Mouse (Mus musculus) frontal cortex, adult 2 months (tissue): ENCODE results near the gene Olfr71. TPM values are rescaled to one million over a fixed set of nuclear protein-coding genes. Genes with fewer than 3 reads are reported as not detected.

ENCODE experiments used
- DNase-seq, 2 experiments: peaks; one replicate each; pipeline ENCODE4 v3.0.0; 2022; ENCODE audit warnings: low spot score in 1 of 2; ENCODE audit errors: extremely low spot score in 1 of 2
- polyA plus RNA-seq: library from polyadenylated mRNA; depleted of rRNA; stranded (reverse); fragments of >200 nt; gene quantifications from 2 replicates; pipeline ENCODE4 v1.2.3, GENCODE M21; 2012

Gene Olfr71
- polyA plus RNA-seq, 1 experiment = not detected

DNA sequence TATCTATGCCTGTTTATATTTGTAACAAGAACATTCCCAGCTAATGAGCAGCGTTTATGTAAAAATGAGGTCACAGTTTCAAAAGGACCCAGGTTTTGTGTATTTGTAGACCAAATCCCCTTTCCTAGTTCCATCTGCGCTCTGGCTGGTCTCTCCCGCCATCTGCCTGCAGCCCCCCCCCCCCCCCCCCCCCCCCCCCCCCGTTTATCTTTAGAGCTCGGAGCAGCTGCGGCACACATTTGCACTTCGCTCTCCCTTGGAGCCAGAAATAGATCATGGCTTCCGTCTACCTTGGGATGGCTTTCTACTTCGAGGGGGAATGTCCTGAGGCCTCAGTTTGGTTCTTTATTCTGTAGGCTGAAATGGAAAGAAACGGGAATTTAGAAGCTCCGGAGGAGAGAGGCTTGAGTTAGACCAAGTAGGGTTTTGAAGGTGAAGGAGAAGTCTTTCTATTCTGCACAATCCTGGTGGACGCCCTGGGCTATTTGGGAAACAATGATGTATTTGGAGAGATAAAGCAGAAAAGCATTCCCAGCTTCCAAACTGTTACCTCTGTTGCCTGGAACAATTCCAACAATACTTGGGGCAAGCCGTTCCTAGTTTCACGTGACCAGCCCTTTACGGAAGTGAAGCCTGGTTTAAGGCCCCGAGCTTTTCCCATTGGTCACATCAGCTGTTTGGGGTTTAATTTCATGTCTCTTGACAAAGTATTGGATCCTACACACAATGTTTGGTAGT, 10.6 kb upstream of the Olfr71 start:
- no peak for DNase-seq

DNA sequence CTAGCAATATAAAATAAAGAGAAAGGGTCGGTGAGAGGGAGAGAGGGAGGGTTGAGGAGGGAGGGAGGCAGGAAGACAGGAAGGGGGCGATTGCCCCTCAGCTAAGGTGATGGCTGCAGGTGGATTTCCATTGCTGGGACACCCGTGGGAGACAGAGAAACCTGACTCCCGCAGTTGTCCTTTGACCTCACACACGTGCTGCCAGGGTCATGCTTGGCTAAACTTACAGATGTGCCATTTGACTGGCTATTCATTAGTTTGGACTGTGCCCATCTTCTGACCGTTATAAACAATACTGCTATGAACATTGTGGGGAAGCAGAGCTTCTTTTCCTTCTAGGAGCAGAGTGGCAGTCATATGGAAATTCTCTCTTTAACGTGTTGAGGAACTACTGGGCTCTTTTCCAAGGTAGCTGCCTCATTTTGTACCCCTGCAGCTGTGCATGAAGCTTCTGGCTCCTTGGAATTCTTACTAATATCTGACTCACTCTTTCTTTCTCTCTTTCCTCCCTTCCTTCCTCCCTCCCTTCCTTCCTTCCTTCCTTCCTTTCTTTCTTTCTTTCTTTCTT, 3.7 kb upstream of the Olfr71 start:
- DNase-seq = peak in 1 of 2 experiments; percentile 67

DNA sequence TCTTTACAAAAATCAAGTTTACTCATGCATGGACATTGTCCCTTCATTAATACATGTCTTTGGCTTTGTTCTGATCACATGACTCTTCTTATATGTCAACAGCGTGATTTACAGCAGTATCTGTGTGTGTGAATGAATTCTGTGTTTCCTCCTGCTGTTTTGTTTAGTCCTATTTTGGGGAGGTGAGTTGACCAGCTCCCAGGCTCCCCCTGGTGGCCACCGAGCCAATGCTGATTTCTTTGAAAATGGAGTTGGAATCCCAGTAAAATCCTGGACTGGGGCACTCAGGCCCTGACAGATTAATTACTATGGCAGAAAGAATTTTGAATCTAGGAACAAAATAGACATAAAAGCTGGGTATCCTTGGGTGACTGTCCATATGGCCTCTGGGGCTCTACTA, 1.8 kb upstream of the Olfr71 start:
- DNase-seq = peak in 1 of 2 experiments; percentile 89

DNA sequence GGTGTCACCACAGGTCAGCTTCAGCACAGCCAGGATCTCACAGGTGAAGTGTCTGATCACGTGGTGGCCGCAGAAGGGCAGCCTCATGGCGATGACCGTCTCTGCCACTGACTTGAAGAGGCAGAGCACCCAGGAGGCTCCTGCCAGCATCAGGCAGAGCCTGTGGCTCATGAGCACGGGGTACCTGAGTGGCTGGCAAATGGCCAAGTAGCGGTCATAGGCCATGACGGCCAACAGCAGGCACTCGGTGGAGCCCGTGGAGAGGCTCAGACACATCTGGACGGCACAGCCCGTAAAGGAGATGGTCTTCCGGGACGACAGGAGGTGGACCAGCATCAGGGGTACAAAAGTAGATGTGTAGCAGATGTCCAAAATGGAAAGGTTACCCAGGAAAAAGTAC, 4.1 kb downstream of the Olfr71 start:
- DNase-seq = no peak

DNA sequence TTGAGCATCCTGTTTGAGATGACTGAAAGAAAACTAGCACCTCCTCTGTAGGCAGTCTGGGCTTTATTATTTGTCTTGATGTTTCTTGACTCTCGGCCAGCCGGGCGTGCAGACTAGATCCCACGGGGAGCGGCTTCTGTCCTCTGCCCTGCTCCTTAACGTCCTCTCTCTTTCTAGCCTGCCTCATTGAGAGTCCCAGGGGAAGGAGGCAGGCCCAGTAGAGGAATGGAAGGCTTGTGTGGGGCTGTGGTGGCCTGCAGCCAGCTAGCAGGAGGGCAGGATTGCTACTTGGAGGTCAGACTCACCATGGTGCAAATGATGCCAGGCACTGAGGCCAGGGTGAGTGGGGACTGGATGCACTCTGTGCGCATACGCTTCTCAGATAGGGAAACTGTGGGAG, 6.2 kb downstream of the Olfr71 start:
- DNase-seq = no peak

DNA sequence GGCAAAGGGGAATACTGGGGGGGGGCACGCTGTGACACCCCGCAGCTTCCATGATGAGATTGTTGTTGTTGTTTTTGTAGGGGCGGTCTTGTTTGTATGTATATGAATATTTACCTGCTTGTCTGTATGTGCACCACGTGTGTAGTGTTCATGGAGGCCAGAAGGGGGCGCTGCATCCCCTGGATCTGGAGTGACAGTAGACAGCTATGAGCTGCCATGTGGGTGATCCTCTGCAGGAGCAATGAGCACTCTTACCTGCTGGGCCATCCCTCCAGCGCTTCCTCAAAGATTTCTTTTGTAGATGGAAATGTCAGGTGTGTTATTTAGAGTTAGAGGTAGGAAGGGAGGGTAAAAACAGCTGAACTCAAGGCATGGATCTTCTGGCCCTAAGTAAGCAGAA, 6.6 kb downstream of the Olfr71 start:
- no peak for DNase-seq

DNA sequence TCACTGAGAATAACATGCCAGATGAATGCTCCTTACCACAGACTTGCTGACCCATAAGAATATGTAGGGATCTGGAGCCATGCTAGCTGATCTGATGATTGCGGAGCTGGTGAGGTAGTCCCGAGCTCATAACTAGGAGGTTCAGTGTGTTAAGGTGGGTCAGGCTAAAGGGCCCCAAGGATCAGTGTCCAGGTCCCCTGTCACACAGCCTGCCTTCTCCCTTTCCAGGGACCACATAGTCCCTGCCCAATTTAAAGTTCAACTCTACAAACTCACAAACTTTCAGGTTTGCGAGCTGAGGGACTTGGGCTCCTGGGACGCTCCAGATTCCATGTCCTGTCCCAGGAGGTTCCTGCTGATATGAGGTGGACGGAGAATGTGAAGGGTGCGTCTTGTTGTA, 9.3 kb downstream of the Olfr71 start, which contains the start of gene Olfr70:
TSS of gene Olfr70 (minus strand) at position 101 of the 400 bp plus-strand sequence.
- DNase-seq = no peak

DNA sequence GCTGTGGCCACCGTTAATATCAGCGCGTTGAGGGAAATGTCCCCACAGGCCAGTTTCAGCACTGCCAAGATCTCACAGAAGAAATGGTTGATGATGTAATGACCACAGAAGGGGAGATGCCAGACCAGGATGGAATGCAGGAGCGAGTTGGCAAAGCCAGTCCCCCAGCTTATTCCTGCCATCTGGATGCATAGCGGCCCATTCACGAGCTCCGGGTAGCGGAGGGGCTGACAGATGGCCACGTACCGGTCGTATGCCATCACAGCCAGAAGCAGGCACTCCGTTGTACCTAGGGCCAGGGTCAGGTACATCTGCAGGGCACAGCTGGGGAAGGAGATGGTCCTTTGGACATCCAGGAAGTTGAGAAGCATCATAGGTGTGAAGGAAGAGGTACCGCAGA, 13.5 kb downstream of the Olfr71 start:
- no peak for DNase-seq

DNA sequence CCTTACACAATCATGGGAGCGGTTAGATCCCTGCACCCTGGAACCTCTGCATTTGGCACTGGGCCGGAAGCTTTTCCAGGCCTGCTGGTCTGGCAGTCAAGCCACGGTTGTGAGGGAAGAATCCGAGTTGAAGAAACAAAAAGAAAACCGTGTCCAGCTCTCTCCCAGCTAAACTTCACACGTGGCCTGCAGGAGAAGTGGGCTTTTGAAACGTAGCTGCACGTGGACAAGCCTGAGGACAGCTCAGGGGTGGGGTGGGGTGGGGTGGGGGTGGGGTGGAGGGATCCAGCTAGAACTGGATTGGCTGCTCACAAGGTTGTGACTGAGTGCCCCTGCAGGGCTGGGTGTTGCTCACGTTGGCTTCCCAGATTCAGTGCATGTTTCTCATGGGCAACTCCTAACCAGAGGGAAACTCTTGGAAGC, 14.8 kb downstream of the Olfr71 start:
- DNase-seq = no peak

DNA sequence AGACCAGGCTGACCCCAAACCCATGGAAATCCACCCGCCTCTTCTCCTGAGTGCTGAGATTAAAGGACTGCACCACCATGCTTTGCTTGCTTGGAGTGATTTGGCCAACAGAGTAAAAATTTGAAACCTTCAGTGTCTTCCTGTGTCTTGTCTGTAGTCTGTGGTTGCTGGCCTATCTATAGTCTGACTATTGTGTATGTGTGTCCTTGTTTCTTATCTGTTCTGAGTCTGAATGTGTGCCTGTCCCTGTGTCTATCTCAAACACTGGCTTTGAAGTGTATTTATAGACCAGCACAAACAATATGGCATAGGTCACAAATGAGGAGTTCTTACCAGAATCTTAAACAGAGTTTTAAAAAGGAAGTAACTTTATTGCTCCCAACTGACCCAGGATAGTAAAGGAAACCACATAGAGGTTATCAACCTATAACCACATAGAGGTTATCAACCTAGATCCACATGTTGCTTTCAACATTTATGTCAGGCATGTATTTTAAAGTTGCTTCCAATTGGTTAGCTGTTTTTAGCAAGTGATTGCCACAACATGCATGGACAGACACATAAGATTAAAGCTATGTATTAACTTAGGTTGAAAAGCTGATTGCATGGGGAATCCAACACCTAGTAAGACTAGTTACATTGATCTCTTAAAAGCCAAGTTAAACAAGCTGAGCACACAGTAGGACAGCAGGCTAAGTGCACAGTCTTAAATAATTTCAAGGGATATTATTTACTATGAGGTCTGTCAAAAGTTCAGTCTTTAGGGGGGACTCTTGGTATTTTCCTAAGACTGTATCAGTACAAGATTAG, 15.4 kb downstream of the Olfr71 start:
- no peak for DNase-seq

DNA sequence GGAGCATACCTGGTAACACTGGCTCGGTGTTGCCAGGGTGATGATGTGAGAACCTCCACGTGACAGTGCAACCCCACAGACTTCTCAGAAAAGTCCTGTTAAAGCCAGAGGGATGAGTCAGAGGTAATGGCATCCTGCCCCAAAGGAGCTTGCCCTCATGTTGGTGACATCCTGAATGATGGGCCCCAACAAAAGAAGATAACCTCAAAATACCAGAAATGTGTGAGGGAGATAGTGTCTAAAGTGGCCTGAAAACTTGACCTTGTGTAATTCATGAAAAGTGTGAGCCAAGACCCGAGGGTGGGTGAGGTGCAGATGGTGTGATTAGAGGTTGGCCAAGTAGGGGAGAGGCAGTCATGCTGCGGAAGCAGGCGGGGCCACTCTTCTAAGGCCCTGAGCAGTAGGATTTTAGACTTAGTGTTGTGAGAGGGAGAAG, 16.2 kb downstream of the Olfr71 start:
- DNase-seq = no peak

DNA sequence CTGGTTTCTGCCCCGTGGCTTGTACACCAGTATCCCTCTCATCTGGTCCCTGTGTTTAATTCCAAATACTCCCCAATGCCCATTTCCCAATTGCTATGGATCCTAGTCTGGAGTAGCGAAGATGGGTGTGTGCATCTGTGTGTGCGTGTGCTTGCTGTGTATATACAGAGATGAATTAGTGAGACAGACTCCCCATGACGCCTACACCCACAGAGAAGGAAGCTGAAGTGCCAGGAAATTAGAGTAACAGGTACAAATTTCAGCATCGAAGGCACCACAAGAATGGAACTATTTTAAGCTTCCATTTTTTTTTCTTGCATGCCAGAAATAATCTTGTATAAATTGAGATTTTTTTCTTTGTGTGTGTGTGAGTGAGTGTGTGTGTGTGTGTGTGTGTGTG, 19.0 kb downstream of the Olfr71 start:
- DNase-seq = no peak

DNA sequence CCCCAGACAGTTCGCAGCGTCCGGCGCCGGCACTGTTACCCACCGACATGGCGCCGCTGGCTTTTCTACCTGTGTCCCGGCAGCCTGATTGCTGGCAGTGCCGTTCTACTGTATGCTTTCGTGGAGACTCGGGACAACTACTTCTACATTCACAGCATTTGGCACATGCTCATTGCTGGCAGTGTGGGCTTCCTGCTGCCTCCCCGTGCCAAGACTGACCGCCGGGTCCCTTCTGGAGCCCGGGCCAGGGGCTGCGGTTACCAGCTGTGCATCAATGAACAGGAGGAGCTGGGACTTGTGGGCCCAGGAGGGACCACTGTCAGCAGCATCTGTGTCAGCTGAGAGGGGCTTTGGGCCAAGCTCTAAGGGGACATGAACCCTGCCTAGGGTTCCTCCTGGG, 20.0 kb downstream of the Olfr71 start:
- no peak for DNase-seq

DNA sequence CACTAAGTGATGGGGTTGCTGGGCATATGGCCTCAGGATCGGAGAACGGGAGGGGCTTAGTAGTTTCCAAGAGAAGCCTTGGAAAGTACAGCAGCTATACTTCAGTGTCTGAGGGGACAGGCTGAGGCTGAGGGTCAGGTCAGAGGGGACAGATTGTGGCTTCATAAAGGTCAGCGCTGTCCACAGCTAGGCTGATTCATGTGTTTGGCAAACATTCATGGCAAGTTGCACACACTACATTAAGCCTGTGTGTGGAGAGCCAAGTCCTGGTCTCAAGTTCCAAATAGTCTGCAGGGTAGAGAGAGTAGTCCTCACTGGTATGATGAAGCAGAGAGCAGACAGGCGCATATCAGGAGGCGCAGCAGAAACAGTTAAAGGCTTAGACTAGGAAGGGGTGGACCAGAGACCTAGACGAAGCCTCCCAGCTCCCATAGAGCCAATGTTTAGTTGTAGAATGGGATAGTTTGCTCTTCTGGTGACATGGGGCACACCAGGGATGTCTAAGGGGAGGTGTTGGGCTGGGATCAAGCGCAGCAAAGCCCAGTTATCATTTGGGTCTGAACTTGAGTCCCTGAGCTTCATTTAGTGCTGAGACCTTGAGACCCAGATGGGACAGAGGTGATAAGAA, 30.5 kb downstream of the Olfr71 start:
- DNase-seq = no peak

DNA sequence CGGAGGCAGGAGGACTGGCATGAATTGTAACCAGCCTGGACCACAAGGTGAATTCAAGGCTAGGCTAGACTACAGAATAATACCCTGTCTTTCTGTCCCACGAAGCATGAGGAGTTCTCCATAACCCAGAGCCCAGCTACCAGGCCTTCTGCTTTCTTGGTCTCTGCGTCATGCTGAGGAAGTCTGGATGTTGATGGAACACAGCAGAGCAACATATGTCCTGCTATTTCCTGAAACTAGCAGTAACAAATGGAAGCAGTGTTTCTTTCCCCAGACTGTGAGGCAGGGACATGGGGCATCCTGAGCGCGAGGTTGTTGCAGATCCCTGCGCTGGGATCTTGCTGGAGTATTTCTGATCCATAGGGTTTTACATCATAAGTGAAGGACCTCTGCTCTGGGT, 31.5 kb downstream of the Olfr71 start:
- DNase-seq = no peak

DNA sequence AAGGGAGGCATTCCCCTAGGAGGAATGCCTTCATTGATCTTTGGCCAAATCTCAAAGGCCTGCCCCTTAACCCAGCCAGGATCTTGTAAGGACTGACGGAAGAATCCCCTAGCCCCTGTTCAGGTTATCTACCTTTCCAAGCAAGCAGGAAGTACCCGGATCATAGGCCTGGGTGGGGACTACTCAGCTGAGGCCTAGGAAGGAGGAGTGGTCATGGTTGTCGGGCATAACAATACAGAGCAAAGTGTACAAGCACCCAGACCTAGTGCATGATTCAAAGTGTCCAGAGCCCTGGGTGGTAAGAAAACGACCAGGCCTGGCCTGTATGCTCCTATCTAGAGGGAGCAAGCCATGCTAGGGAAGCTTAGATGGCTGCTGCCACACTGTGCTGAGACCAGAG, 34.4 kb downstream of the Olfr71 start:
- no peak for DNase-seq

DNA sequence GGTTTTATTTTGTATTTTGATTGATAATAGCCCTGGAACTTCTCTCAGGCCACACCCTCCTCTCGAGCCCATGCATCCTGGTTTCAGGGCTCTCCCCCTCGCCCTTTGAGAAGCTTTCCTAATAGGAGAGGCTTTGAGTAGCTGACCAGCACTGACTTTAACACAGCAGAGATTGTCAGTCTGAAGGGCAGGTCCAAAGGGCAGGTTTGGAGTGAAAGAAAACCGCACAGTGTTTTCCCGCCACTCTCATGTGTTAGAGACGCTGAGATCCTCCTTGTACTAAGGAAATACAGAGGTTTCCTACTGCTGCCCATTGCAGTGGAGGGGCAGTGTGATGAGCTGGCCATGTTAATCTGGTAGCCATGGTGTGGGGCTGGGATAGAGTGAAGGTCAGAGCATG, 35.1 kb downstream of the Olfr71 start:
- no peak for DNase-seq

DNA sequence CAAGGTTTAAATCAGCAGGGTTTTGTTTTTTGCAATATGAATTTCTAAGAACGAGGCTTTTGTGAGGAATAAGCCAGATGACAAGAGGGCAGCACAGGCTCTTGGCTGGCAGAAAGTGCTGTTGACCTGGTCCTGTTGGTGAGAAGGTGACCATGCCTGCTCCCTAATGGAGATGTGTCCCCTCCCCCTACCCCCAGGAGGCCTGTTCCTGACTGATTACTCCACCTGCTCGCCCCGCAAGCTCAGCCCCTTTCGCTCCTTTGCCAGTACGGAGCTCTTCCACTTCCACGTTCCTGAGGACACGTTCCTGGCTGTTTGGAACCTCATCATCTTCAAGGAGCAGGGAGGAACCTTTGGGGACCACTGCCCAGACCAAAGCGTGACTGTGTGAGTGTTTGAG, 36.4 kb downstream of the Olfr71 start:
- no peak for DNase-seq

DNA sequence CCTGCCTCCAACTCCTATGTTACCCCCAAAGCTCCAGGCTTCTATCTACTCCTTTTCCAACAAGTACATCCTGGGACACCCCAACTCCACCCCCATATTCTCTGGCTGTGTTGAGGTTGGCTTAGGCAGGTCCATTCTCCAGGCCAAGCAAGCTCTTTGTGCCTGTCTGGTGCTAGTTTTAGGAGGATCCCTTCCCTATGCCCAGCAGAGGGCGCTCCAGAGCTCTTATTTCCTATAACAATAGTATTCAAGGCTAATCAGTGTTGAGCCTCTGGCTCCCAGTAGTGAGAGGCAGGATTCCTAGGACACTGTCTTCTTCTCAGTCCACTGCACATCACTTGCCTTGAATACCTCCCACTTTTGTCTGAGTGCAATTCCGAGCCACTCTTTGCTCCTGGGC, 38.0 kb downstream of the Olfr71 start:
- peak; percentile 68 to 96 for DNase-seq

DNA sequence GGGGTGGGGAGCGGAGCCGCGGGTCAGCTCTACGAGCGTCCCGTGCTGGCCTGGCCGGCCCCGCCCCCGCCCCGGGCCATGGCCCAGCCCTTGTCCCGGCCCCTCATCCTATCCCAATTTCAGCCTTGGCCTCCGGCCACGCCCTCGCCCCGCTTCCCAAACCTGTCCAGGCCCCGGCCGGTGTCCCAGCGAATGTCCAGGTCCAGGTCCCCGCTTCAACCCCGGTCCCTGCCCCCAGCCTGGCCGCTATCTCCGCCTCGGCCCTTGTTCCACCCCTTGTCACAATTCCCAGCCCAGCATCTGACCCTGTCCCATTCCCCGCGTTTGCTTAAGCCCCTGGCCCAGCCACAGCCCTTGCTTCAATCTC, 40.6 kb downstream of the Olfr71 start:
- no peak for DNase-seq

DNA sequence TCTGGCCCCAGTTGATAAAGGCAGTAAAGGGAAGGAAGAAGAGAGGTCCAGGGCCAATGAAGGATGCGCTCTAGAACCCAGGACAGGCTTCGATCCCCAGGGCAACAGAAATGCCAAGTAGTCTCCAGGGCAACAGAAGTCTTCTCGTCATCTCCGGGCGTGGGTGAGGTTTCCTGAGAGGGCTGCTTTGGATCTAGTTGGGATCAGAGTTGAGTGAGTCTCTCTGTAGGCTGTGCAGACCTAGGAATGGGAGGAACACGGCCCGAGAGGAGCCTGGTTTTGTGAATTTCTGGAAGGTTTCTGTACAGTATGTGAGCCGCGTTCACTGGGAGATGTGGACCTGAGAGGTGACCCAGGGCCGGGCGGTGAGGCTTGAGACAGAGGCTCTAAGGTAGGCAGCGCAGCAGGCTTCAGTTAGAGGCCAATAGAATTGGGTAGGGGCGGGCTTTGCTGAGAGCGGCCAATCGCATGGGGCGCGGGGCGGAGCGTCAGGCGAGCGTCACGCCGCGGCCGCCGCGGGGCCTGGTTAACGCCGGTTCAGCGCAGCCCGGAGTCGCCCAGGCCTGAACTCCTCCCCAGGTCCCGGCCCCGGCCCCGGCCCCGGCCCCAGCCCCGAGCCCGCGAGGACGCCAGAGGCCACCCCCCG, 41.1 kb downstream of the Olfr71 start, which contains the start of the genes Tmem8b and Fam221b:
TSS of gene Tmem8b (plus strand) at position 190 of the 646 bp plus-strand sequence.
TSS of gene Fam221b (minus strand) at position 364 of the 646 bp plus-strand sequence.
- peak; percentile 79 to 92 for DNase-seq
